ENCODE assay signal across 16 mouse cellular contexts in the genomic region with DNA sequence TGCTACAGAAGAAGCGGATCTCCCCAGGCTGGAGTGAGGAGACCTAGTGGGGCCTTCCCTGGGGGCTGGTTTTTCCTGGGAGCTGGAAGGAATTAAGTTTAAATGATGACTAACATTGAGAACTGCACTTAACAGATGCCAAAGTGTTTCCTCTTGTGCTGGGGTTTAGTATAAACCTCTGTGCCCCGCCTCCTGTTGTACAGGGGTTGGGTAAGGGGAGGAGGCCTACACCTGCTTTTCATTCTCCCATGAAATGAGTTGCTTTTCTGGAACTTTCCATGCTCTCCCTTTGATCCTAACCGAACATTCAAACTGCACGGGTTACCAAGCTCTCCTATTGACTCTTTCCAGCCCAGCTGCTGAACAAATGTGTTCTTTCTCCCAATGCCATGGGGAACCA.
"Had no signal": no experiment of that assay in that cellular context is flagged by ENCODE, and none has a peak within 500 bp of the region (broad histone marks: within the 10 kb centered on the region; RNA-seq: fewer than 3 reads in every experiment).

No protein-coding gene starts in this region.

- H3K27me3 ChIP-seq: kidney, embryonic 15.5 days; liver, embryonic 12.5 days; midbrain, embryonic 12.5 days; neural tube, embryonic 13.5 days; stomach, embryonic 15.5 days had no signal

- H3K9me3 ChIP-seq: kidney, embryonic 15.5 days; liver, embryonic 12.5 days; midbrain, embryonic 12.5 days; neural tube, embryonic 13.5 days; stomach, embryonic 15.5 days had no signal

- DNase-seq: kidney, adult 2 months; kidney, postnatal 25 days; layer of hippocampus, adult 9-11 months; lung, embryonic 14.5 days; lung, postnatal 14 days; retina, postnatal 1 day; right cerebral cortex, postnatal 4 days; thymus, adult 2 months; thymus, postnatal 36 days had no signal

- H3K4me3 ChIP-seq: kidney, embryonic 15.5 days; liver, embryonic 12.5 days; midbrain, embryonic 12.5 days; neural tube, embryonic 13.5 days; stomach, embryonic 15.5 days had no signal

- H3K9ac ChIP-seq: kidney, embryonic 15.5 days; liver, embryonic 12.5 days; lung, embryonic 14.5 days; midbrain, embryonic 12.5 days; neural tube, embryonic 13.5 days; stomach, embryonic 15.5 days had no signal

- H3K4me1 ChIP-seq: kidney, embryonic 15.5 days; liver, embryonic 12.5 days; midbrain, embryonic 12.5 days had no signal

- H3K4me2 ChIP-seq: kidney, embryonic 15.5 days; liver, embryonic 12.5 days; lung, embryonic 14.5 days; midbrain, embryonic 12.5 days; neural tube, embryonic 13.5 days; stomach, embryonic 15.5 days had no signal

- H3K36me3 ChIP-seq: kidney, embryonic 15.5 days; liver, embryonic 12.5 days; midbrain, embryonic 12.5 days; neural tube, embryonic 13.5 days; stomach, embryonic 15.5 days had no signal

- H3K27ac ChIP-seq: kidney, embryonic 15.5 days; liver, embryonic 12.5 days; midbrain, embryonic 12.5 days; neural tube, embryonic 13.5 days; stomach, embryonic 15.5 days had no signal

- ATAC-seq: intestine, embryonic 16.5 days; liver, embryonic 12.5 days; midbrain, embryonic 16.5 days had no signal
